Mouse (Mus musculus): ENCODE measurements around the gene Cebpb. TPM values are rescaled to one million over a fixed set of nuclear protein-coding genes. Genes with fewer than 3 reads are reported as not detected.

Cebpb gene
- polyA plus RNA-seq, 1 experiment from 2014 or later: 0.51 TPM

GRCm38 (mm10) chr2:167688126-167688497 is 603 bp upstream of the Cebpb start:
- ATAC-seq (replicated peaks; ENCODE audit: extremely low read depth, insufficient read depth, low FRiP score): no peak
- Histone ChIP-seq H3K36me3 (ENCODE audit: control insufficient read depth, insufficient read depth) (no peaks in the 10 kb centered on the region), H3K4me1 (ENCODE audit: control insufficient read depth, insufficient read depth, low read length) (peaks cover 7% of the 10 kb centered on the region), H3K27me3 (ENCODE audit: control insufficient read depth, insufficient read depth, low read length) (no peaks in the 10 kb centered on the region), H3K9me3 (replicated peaks; ENCODE audit: control insufficient read depth, low read length) (no peaks in the 10 kb centered on the region), H3K4me2 (ENCODE audit: low read depth, low read length) (peak overlapping the region; percentile 95), H3K4me3 (ENCODE audit: low read length) (peak overlapping the region; percentile 69), H3K9ac (ENCODE audit: low read length) (no peak overlapping the region; the same call in 1 of the 2 replicates), H3K27ac (ENCODE audit: low read length) (no peak overlapping the region)
- 31% methylated on average over 12 of the region's 12 CpGs for WGBS

GRCm38 (mm10) chr2:167689501-167690218 is 945 bp downstream of the Cebpb start, which contains the start of gene Tmem189:
Tmem189 (minus strand) TSS chr2:167689822.
- peak; percentile 5; the same call in 1 of the 2 replicates for ATAC-seq (replicated peaks; ENCODE audit: extremely low read depth, insufficient read depth, low FRiP score)
- Histone ChIP-seq H3K9me3 (replicated peaks; ENCODE audit: control insufficient read depth, low read length) (no peaks in the 10 kb centered on the region), H3K27ac (ENCODE audit: low read length) (peak within 1 kb of the TSS; percentile 72), H3K4me3 (ENCODE audit: low read length) (peak within 1 kb of the TSS; percentile 69), H3K4me2 (ENCODE audit: low read depth, low read length) (peak within 1 kb of the TSS; percentile 95), H3K9ac (ENCODE audit: low read length) (peak within 1 kb of the TSS; percentile 84), H3K4me1 (ENCODE audit: control insufficient read depth, insufficient read depth, low read length) (peaks cover 7% of the 10 kb centered on the region), H3K27me3 (ENCODE audit: control insufficient read depth, insufficient read depth, low read length) (no peaks in the 10 kb centered on the region), H3K36me3 (ENCODE audit: control insufficient read depth, insufficient read depth) (no peaks in the 10 kb centered on the region)
- under 1% methylated on average over 99 of the region's 99 CpGs for WGBS

GRCm38 (mm10) chr2:167690219-167690961 is 1.7 kb downstream of the Cebpb start:
- H3K9me3 ChIP-seq (replicated peaks; ENCODE audit: control insufficient read depth, low read length): no peaks in the 10 kb centered on the region
- H3K27ac ChIP-seq (ENCODE audit: low read length): peak overlapping the region; percentile 20
- H3K4me3 ChIP-seq (ENCODE audit: low read length): peak overlapping the region; percentile 69
- peak overlapping the region; percentile 95 for H3K4me2 ChIP-seq (ENCODE audit: low read depth, low read length)
- peak overlapping the region; percentile 84 for H3K9ac ChIP-seq (ENCODE audit: low read length)
- 46% methylated on average over 15 of the region's 15 CpGs for WGBS
- peaks cover 7% of the 10 kb centered on the region for H3K4me1 ChIP-seq (ENCODE audit: control insufficient read depth, insufficient read depth, low read length)
- no peaks in the 10 kb centered on the region for H3K36me3 ChIP-seq (ENCODE audit: control insufficient read depth, insufficient read depth)
- no peaks in the 10 kb centered on the region for H3K27me3 ChIP-seq (ENCODE audit: control insufficient read depth, insufficient read depth, low read length)
- no peak for ATAC-seq (replicated peaks; ENCODE audit: extremely low read depth, insufficient read depth, low FRiP score)

GRCm38 (mm10) chr2:167690962-167691311 is 2.2 kb downstream of the Cebpb start:
- no peaks in the 10 kb centered on the region for H3K9me3 ChIP-seq (replicated peaks; ENCODE audit: control insufficient read depth, low read length)
- no peaks in the 10 kb centered on the region for H3K36me3 ChIP-seq (ENCODE audit: control insufficient read depth, insufficient read depth)
- 67% methylated on average over 12 of the region's 12 CpGs for WGBS
- H3K4me1 ChIP-seq (ENCODE audit: control insufficient read depth, insufficient read depth, low read length): peaks cover 7% of the 10 kb centered on the region
- H3K4me3 ChIP-seq (ENCODE audit: low read length): peak overlapping the region; percentile 50
- peak overlapping the region; percentile 59 for H3K4me2 ChIP-seq (ENCODE audit: low read depth, low read length)
- ATAC-seq (replicated peaks; ENCODE audit: extremely low read depth, insufficient read depth, low FRiP score): no peak
- H3K27me3 ChIP-seq (ENCODE audit: control insufficient read depth, insufficient read depth, low read length): no peaks in the 10 kb centered on the region
- H3K27ac ChIP-seq (ENCODE audit: low read length): peak overlapping the region; percentile 20; the same call in 1 of the 2 replicates
- peak overlapping the region; percentile 61 for H3K9ac ChIP-seq (ENCODE audit: low read length)

- Histone ChIP-seq H3K4me1 (ENCODE audit: control insufficient read depth, insufficient read depth, low read length) (peaks cover 10% of the 10 kb centered on the region), H3K4me3 (ENCODE audit: low read length) (peak overlapping the region; percentile 50), H3K9me3 (replicated peaks; ENCODE audit: control insufficient read depth, low read length) (no peaks in the 10 kb centered on the region), H3K36me3 (ENCODE audit: control insufficient read depth, insufficient read depth) (no peaks in the 10 kb centered on the region), H3K4me2 (ENCODE audit: low read depth, low read length) (peak overlapping the region; percentile 59), H3K9ac (ENCODE audit: low read length) (peak overlapping the region; percentile 61), H3K27me3 (ENCODE audit: control insufficient read depth, insufficient read depth, low read length) (no peaks in the 10 kb centered on the region), H3K27ac (ENCODE audit: low read length) (no peak overlapping the region)
- 87% methylated on average over 6 of the region's 6 CpGs for WGBS
- ATAC-seq (replicated peaks; ENCODE audit: extremely low read depth, insufficient read depth, low FRiP score): no peak
These were observed 2.7 kb downstream of the Cebpb start for GRCm38 (mm10) chr2:167691410-167691809.

- no peak overlapping the region for H3K27ac ChIP-seq (ENCODE audit: low read length)
- no peaks in the 10 kb centered on the region for H3K9me3 ChIP-seq (replicated peaks; ENCODE audit: control insufficient read depth, low read length)
- WGBS: 87% methylated on average over 14 of the region's 14 CpGs
- no peaks in the 10 kb centered on the region for H3K27me3 ChIP-seq (ENCODE audit: control insufficient read depth, insufficient read depth, low read length)
- H3K9ac ChIP-seq (ENCODE audit: low read length): no peak overlapping the region
- H3K4me3 ChIP-seq (ENCODE audit: low read length): no peak overlapping the region
- H3K36me3 ChIP-seq (ENCODE audit: control insufficient read depth, insufficient read depth): no peaks in the 10 kb centered on the region
- no peak for ATAC-seq (replicated peaks; ENCODE audit: extremely low read depth, insufficient read depth, low FRiP score)
- peak overlapping the region; percentile 59; the same call in 1 of the 2 replicates for H3K4me2 ChIP-seq (ENCODE audit: low read depth, low read length)
- H3K4me1 ChIP-seq (ENCODE audit: control insufficient read depth, insufficient read depth, low read length): peaks cover 11% of the 10 kb centered on the region
These were observed 3.4 kb downstream of the Cebpb start for GRCm38 (mm10) chr2:167691871-167692661.

GRCm38 (mm10) chr2:167692831-167693230 is 4.1 kb downstream of the Cebpb start:
- Histone ChIP-seq H3K27ac (ENCODE audit: low read length) (no peak overlapping the region), H3K27me3 (ENCODE audit: control insufficient read depth, insufficient read depth, low read length) (no peaks in the 10 kb centered on the region), H3K9me3 (replicated peaks; ENCODE audit: control insufficient read depth, low read length) (no peaks in the 10 kb centered on the region), H3K36me3 (ENCODE audit: control insufficient read depth, insufficient read depth) (no peaks in the 10 kb centered on the region), H3K9ac (ENCODE audit: low read length) (no peak overlapping the region), H3K4me3 (ENCODE audit: low read length) (no peak overlapping the region), H3K4me2 (ENCODE audit: low read depth, low read length) (no peak overlapping the region), H3K4me1 (ENCODE audit: control insufficient read depth, insufficient read depth, low read length) (peaks cover 14% of the 10 kb centered on the region)
- no peak for ATAC-seq (replicated peaks; ENCODE audit: extremely low read depth, insufficient read depth, low FRiP score)
- 72% methylated on average over 3 of the region's 3 CpGs for WGBS

- no peaks in the 10 kb centered on the region for H3K27me3 ChIP-seq (ENCODE audit: control insufficient read depth, insufficient read depth, low read length)
- no peak overlapping the region for H3K9ac ChIP-seq (ENCODE audit: low read length)
- no peak for ATAC-seq (replicated peaks; ENCODE audit: extremely low read depth, insufficient read depth, low FRiP score)
- H3K4me1 ChIP-seq (ENCODE audit: control insufficient read depth, insufficient read depth, low read length): peaks cover 20% of the 10 kb centered on the region
- H3K4me2 ChIP-seq (ENCODE audit: low read depth, low read length): no peak overlapping the region
- no peak overlapping the region for H3K4me3 ChIP-seq (ENCODE audit: low read length)
- H3K36me3 ChIP-seq (ENCODE audit: control insufficient read depth, insufficient read depth): no peaks in the 10 kb centered on the region
- WGBS: 84% methylated on average over 2 of the region's 2 CpGs
- H3K27ac ChIP-seq (ENCODE audit: low read length): no peak overlapping the region
- H3K9me3 ChIP-seq (replicated peaks; ENCODE audit: control insufficient read depth, low read length): no peaks in the 10 kb centered on the region
These were observed 4.8 kb downstream of the Cebpb start for GRCm38 (mm10) chr2:167693540-167693939.
